13 mouse cellular contexts compared by ENCODE assay signal in the genomic region with DNA sequence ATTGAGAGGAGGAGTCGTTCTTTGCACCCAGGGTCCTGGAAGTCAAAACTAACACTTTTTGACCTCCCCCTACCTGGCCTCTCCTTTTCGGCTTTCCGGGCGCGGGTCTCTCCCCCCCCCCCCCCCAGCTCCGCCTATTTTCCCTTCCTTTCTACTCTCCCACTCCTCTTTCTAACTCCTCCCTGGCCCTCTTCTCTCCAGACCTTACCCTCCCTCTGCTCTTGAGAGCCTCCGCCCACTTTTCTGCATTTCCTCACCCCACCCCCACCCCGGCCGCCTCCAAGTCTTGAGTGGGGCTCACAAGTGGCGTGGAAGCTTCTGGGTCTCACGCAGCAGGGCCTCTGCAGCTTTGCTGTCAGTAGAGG. TPM values are rescaled to one million over a fixed set of nuclear protein-coding genes. Genes with fewer than 3 reads are reported as not detected.
A peak's percentile ranks its signal among the peaks of the same experiment; 100 is the strongest.
DNase-seq lines count a peak whose midpoint lies in the region; ATAC-seq and TF ChIP-seq lines count a peak whose summit lies in the region.
"Had no signal": no experiment of that assay in that cellular context is flagged by ENCODE, and none has a peak within 500 bp of the region (broad histone marks: within the 10 kb centered on the region; RNA-seq: fewer than 3 reads in every experiment).

No protein-coding gene starts in this region.

- H3K4me1 ChIP-seq in heart, embryonic 10.5 days, result peaks cover 32% of the 10 kb centered on the region
- H3K4me1 ChIP-seq in forebrain, embryonic 11.5 days (replicated peaks; ENCODE audit: control insufficient read depth, insufficient read depth, low read length), result peaks cover 12% of the 10 kb centered on the region
- H3K4me1 ChIP-seq in intestine, embryonic 16.5 days (ENCODE audit: control insufficient read depth, insufficient read depth, low read length), result peaks cover 16% of the 10 kb centered on the region
- H3K4me1 ChIP-seq in neural tube, embryonic 14.5 days (ENCODE audit: control insufficient read depth, insufficient read depth, low read length), result 0 out of 2 replicates have a peak, but pooled peaks cover 5% of the 10 kb centered on the region
- H3K4me1 ChIP-seq in kidney, adult 2 months (ENCODE audit: control insufficient read depth, insufficient read depth, low read length), result no peaks in the 10 kb centered on the region

- no peak for DNase-seq in heart, embryonic 10.5 days (ENCODE audit: low spot score)
- DNase-seq in heart, postnatal 14 days, result no peak
- DNase-seq in forebrain, embryonic 11.5 days (ENCODE audit: low spot score), result no peak
- DNase-seq in ovary, postnatal 36 days (ENCODE audit: low spot score), result no peak
- no peak for DNase-seq in kidney, adult 2 months
- no peak for DNase-seq in left cerebral cortex, adult 8-10 months (ENCODE audit: low spot score in 2 of 2)
- DNase-seq: lung, adult 18-20 months had no signal

- no peak overlapping the region for H3K9ac ChIP-seq in forebrain, embryonic 11.5 days (ENCODE audit: low read length)
- H3K9ac ChIP-seq in intestine, embryonic 16.5 days (ENCODE audit: low read depth, low read length), result no peak overlapping the region
- no peak overlapping the region for H3K9ac ChIP-seq in neural tube, embryonic 14.5 days (replicated peaks; ENCODE audit: low read depth, low read length)
- H3K9ac ChIP-seq: heart, embryonic 15.5 days had no signal

- peaks cover 84% of the 10 kb centered on the region for H3K27me3 ChIP-seq in heart, embryonic 10.5 days (ENCODE audit: insufficient read depth, poor library complexity, severe bottlenecking)
- peaks cover 68% of the 10 kb centered on the region for H3K27me3 ChIP-seq in forebrain, embryonic 11.5 days (ENCODE audit: control insufficient read depth, insufficient read depth, low read length)
- H3K27me3 ChIP-seq in intestine, embryonic 16.5 days (replicated peaks; ENCODE audit: control insufficient read depth, insufficient read depth, low read length), result peaks cover 68% of the 10 kb centered on the region
- peaks cover 60% of the 10 kb centered on the region for H3K27me3 ChIP-seq in neural tube, embryonic 14.5 days (ENCODE audit: control insufficient read depth, insufficient read depth, low read length)
- no peaks in the 10 kb centered on the region; the same call in 1 of the 2 replicates for H3K27me3 ChIP-seq in kidney, adult 2 months (replicated peaks; ENCODE audit: control insufficient read depth, insufficient read depth, low read length)

- TF ChIP-seq POLR2A in kidney, adult 2 months (IDR thresholded peaks at IDR 0.05; ENCODE audit: low read depth, low read length), result no peak

- 6% methylated on average over 7 of the region's 11 CpGs for WGBS in heart, embryonic 10.5 days
- WGBS in forebrain, embryonic 11.5 days, result 1% methylated on average over 6 of the region's 11 CpGs
- 0% methylated on average over 9 of the region's 11 CpGs for WGBS in intestine, embryonic 16.5 days
- 2% methylated on average over 7 of the region's 11 CpGs for WGBS in neural tube, embryonic 14.5 days
- 3% methylated on average over 10 of the region's 11 CpGs for WGBS in kidney, adult 2 months

- no peak for TF ChIP-seq CTCF in kidney, adult 2 months (conservative IDR thresholded peaks at IDR 0.05; ENCODE audit: insufficient read depth, insufficient read length, low read depth, low read length)

- peak overlapping the region; percentile 57; the same call in 1 of the 2 replicates for H3K4me2 ChIP-seq in forebrain, embryonic 11.5 days (ENCODE audit: low read depth, low read length, severe bottlenecking)
- 0 out of 2 replicates have a peak overlapping the region, but pooled peaks have one; percentile 53 for H3K4me2 ChIP-seq in intestine, embryonic 16.5 days (ENCODE audit: low read depth, low read length)
- H3K4me2 ChIP-seq in neural tube, embryonic 14.5 days (ENCODE audit: low read depth, low read length), result peak overlapping the region; percentile 55; the same call in 1 of the 2 replicates

- no peak for ATAC-seq in forebrain, embryonic 11.5 days (replicated peaks; ENCODE audit: low FRiP score)
- no peak for ATAC-seq in intestine, embryonic 16.5 days
- no peak for ATAC-seq in neural tube, embryonic 14.5 days (ENCODE audit: low read depth)

- H3K36me3 ChIP-seq in heart, embryonic 10.5 days, result no peaks in the 10 kb centered on the region
- no peaks in the 10 kb centered on the region for H3K36me3 ChIP-seq in forebrain, embryonic 11.5 days (ENCODE audit: control insufficient read depth, insufficient read depth, low read length)
- no peaks in the 10 kb centered on the region for H3K36me3 ChIP-seq in intestine, embryonic 16.5 days (ENCODE audit: control insufficient read depth, insufficient read depth, low read length)
- H3K36me3 ChIP-seq in neural tube, embryonic 14.5 days (ENCODE audit: control insufficient read depth, insufficient read depth, low read length), result no peaks in the 10 kb centered on the region
- no peaks in the 10 kb centered on the region for H3K36me3 ChIP-seq in kidney, adult 2 months (ENCODE audit: control insufficient read depth, insufficient read depth, low read length)
- H3K36me3 ChIP-seq: heart, embryonic 15.5 days had no signal

- H3K9me3 ChIP-seq in heart, embryonic 10.5 days, result no peaks in the 10 kb centered on the region
- H3K9me3 ChIP-seq in forebrain, embryonic 11.5 days (ENCODE audit: control insufficient read depth, low read length), result no peaks in the 10 kb centered on the region
- H3K9me3 ChIP-seq in intestine, embryonic 16.5 days (ENCODE audit: control insufficient read depth, low read length), result no peaks in the 10 kb centered on the region
- H3K9me3 ChIP-seq in neural tube, embryonic 14.5 days (ENCODE audit: control insufficient read depth, low read length), result no peaks in the 10 kb centered on the region
- H3K9me3 ChIP-seq: heart, embryonic 15.5 days had no signal

- intact Hi-C loops in heart, postnatal 14 days (cut with DNase I), result no loop called here

- H3K4me3 ChIP-seq in heart, embryonic 10.5 days, result peak overlapping the region; percentile 50; the same call in 1 of the 2 replicates
- H3K4me3 ChIP-seq in forebrain, embryonic 11.5 days (ENCODE audit: low read depth, low read length), result peak overlapping the region; percentile 32
- H3K4me3 ChIP-seq in intestine, embryonic 16.5 days (ENCODE audit: low read length), result peak overlapping the region; percentile 45; the same call in 1 of the 2 replicates
- peak overlapping the region; percentile 34; the same call in 1 of the 2 replicates for H3K4me3 ChIP-seq in neural tube, embryonic 14.5 days (ENCODE audit: low read depth, low read length)
- H3K4me3 ChIP-seq in kidney, adult 2 months (ENCODE audit: insufficient read depth, low read depth, low read length), result no peak overlapping the region
- H3K4me3 ChIP-seq: myocyte had no signal

- H3K27ac ChIP-seq in heart, embryonic 10.5 days, result no peak overlapping the region
- no peak overlapping the region for H3K27ac ChIP-seq in forebrain, embryonic 11.5 days (ENCODE audit: low read depth, low read length)
- no peak overlapping the region for H3K27ac ChIP-seq in intestine, embryonic 16.5 days (ENCODE audit: low read length)
- no peak overlapping the region for H3K27ac ChIP-seq in neural tube, embryonic 14.5 days (ENCODE audit: low read depth, low read length)
- no peak overlapping the region for H3K27ac ChIP-seq in kidney, adult 2 months (ENCODE audit: insufficient read depth, low read depth, low read length)
- H3K27ac ChIP-seq: heart, embryonic 15.5 days had no signal

RNA-seq across cellular contexts. Expression of gene Chat, which starts 0.3 kb away (rescaled TPM):
- polyA plus RNA-seq in heart, embryonic 10.5 days (2016; fragmentation: Nextera tagmentation; extraction: Ambion mirVana), result 0.06 and 0.10 TPM in 2 replicates
- not detected for total RNA-seq in heart, postnatal 14 days (2021)
- not detected in 2 replicates for polyA plus RNA-seq in forebrain, embryonic 11.5 days (2014; fragmentation: Nextera tagmentation; extraction: Ambion mirVana)
- polyA plus RNA-seq in intestine, embryonic 16.5 days (2015; fragmentation: Nextera tagmentation; extraction: Ambion mirVana), result 1.4 and 1.5 TPM in 2 replicates
- polyA plus RNA-seq in neural tube, embryonic 14.5 days (2014; fragmentation: Nextera tagmentation; extraction: Ambion mirVana), result 4.0 and 4.3 TPM in 2 replicates
- polyA plus RNA-seq in kidney, adult 2 months (2012; rRNA removed), result not detected in 2 replicates
- total RNA-seq in left cerebral cortex, adult 8-10 months (2022), result 1 to 10 TPM; 4.3 to 4.7 (median 4.4) TPM
- total RNA-seq: layer of hippocampus, adult 8-10 months had no signal
- polyA plus RNA-seq: heart, embryonic 15.5 days; myocyte; spleen, adult 2 months had no signal

RNA-seq across cellular contexts. Expression of gene Slc18a3, which starts 0.8 kb away (rescaled TPM):
- polyA plus RNA-seq in heart, embryonic 10.5 days (2016; fragmentation: Nextera tagmentation; extraction: Ambion mirVana), result 0.06 and 0.24 TPM in 2 replicates
- total RNA-seq in heart, postnatal 14 days (2021), result not detected
- 0.12 and 0.15 TPM in 2 replicates for polyA plus RNA-seq in forebrain, embryonic 11.5 days (2014; fragmentation: Nextera tagmentation; extraction: Ambion mirVana)
- polyA plus RNA-seq in intestine, embryonic 16.5 days (2015; fragmentation: Nextera tagmentation; extraction: Ambion mirVana), result 7.5 and 8.6 TPM in 2 replicates
- 31.3 and 32.6 TPM in 2 replicates for polyA plus RNA-seq in neural tube, embryonic 14.5 days (2014; fragmentation: Nextera tagmentation; extraction: Ambion mirVana)
- not detected in 2 replicates for polyA plus RNA-seq in kidney, adult 2 months (2012; rRNA removed)
- total RNA-seq in left cerebral cortex, adult 8-10 months (2022), result 1 to 10 TPM; 2.7 to 3.9 (median 3.1) TPM
- total RNA-seq: layer of hippocampus, adult 8-10 months had no signal
- polyA plus RNA-seq: myocyte; spleen, adult 2 months had no signal

RNA-seq across cellular contexts. Expression of gene Ercc6, which starts 47.8 kb away (rescaled TPM):
- 16.5 and 23.5 TPM in 2 replicates for polyA plus RNA-seq in heart, embryonic 10.5 days (2016; fragmentation: Nextera tagmentation; extraction: Ambion mirVana)
- total RNA-seq in heart, postnatal 14 days (2021), result 1 to 10 TPM; 6.0 to 6.1 TPM
- polyA plus RNA-seq in forebrain, embryonic 11.5 days (2014; fragmentation: Nextera tagmentation; extraction: Ambion mirVana), result 20.1 and 29.4 TPM in 2 replicates
- polyA plus RNA-seq in intestine, embryonic 16.5 days (2015; fragmentation: Nextera tagmentation; extraction: Ambion mirVana), result 11.7 and 13.9 TPM in 2 replicates
- 23.3 and 25.1 TPM in 2 replicates for polyA plus RNA-seq in neural tube, embryonic 14.5 days (2014; fragmentation: Nextera tagmentation; extraction: Ambion mirVana)
- 3.4 and 4.0 TPM in 2 replicates for polyA plus RNA-seq in kidney, adult 2 months (2012; rRNA removed)
- total RNA-seq in left cerebral cortex, adult 8-10 months (2022), result 10 to 100 TPM; 18.4 to 20.7 (median 19.3) TPM
